Mouse (Mus musculus) heart, embryonic 14.5 days (tissue): ENCODE data around the gene Lrrc15. TPM values are rescaled to one million over a fixed set of nuclear protein-coding genes. Genes with fewer than 3 reads are reported as not detected.

Experiments used
- ATAC-seq: fragments of 200-750 bp; cut with Nextera tagmentation; 2 replicates; pipeline ENCODE4 v1.8.0; 2017; ENCODE audit warnings: low read depth, moderate TSS enrichment; ENCODE audit not compliant: insufficient number of reproducible peaks, insufficient read depth, low FRiP score
- H3K27ac ChIP-seq, 2 experiments: fragments of 200-500 bp in 1 of 2; fragments of 300-500 bp in 1 of 2; sonication (generic) in 1 of 2; replicated peaks in 1 of 2; 2 replicates each; pipeline ENCODE4 v1.5.1; 2012 to 2014; ENCODE audit warnings: low read depth in 2 of 2, low read length in 2 of 2, control low read depth in 1 of 2, mild to moderate bottlenecking in 1 of 2, mixed read lengths in 1 of 2; ENCODE audit not compliant: control insufficient read depth in 1 of 2, insufficient read depth in 1 of 2
- H3K27me3 ChIP-seq: fragments of 300-500 bp; sonication (generic); 2 replicates; pipeline ENCODE4 v1.6.1; 2014; ENCODE audit warnings: mild to moderate bottlenecking, low read length, control low read depth; ENCODE audit not compliant: control insufficient read depth, insufficient read depth
- H3K36me3 ChIP-seq: fragments of 300-500 bp; sonication (generic); 2 replicates; pipeline ENCODE4 v1.6.1; 2014; ENCODE audit warnings: mild to moderate bottlenecking, control low read depth, low read length, mixed read lengths; ENCODE audit not compliant: control insufficient read depth, insufficient read depth
- H3K4me1 ChIP-seq, 2 experiments: fragments of 200-500 bp in 1 of 2; fragments of 300-500 bp in 1 of 2; sonication (generic) in 1 of 2; 2 replicates each; pipeline ENCODE4 v1.6.1; 2012 to 2014; ENCODE audit warnings: low read length in 2 of 2, control low read depth in 1 of 2, mixed read lengths in 1 of 2; ENCODE audit not compliant: control insufficient read depth in 2 of 2, insufficient read depth in 2 of 2
- H3K4me2 ChIP-seq: fragments of 300-500 bp; sonication (generic); 2 replicates; pipeline ENCODE4 v1.6.1; 2014; ENCODE audit warnings: mild to moderate bottlenecking, low read length
- H3K4me3 ChIP-seq, 2 experiments: fragments of 200-500 bp in 1 of 2; fragments of 300-500 bp in 1 of 2; sonication (generic) in 1 of 2; 2 replicates each; pipeline ENCODE4 v1.5.1; 2012 to 2014; ENCODE audit warnings: low read length in 2 of 2, mild to moderate bottlenecking in 2 of 2, control low read depth in 1 of 2, low read depth in 1 of 2, moderate library complexity in 1 of 2; ENCODE audit not compliant: control insufficient read depth in 1 of 2, insufficient read depth in 1 of 2
- H3K9ac ChIP-seq: fragments of 300-500 bp; sonication (generic); 2 replicates; pipeline ENCODE4 v1.6.1; 2014; ENCODE audit warnings: mild to moderate bottlenecking, low read length
- H3K9me3 ChIP-seq: fragments of 300-500 bp; sonication (generic); 2 replicates; pipeline ENCODE4 v1.6.1; 2016; ENCODE audit warnings: low read length, control low read depth; ENCODE audit not compliant: control insufficient read depth
- WGBS: fragments of 180-500 bp; shearing (Covaris S2); extraction: QIAGEN DNeasy Blood & Tissue Kit; methylation state at CpG from one replicate; pipeline ENCODE4 v1.1.7; 2014; 5-methylcytosine and 5-hydroxymethylcytosine counted together
- polyA plus RNA-seq: library from polyadenylated mRNA; unstranded; fragments of >200 nt; fragmentation: Nextera tagmentation; extraction: Ambion mirVana; gene quantifications from 2 replicates; pipeline ENCODE4 v1.2.1, GENCODE M21; 2014

Lrrc15 gene
- polyA plus RNA-seq, 1 experiment from 2014 or later = 0.19 TPM

GRCm38 (mm10) chr16:30307306-30307705 is 24.2 kb upstream of the Lrrc15 start:
- H3K4me2 ChIP-seq = no peak overlapping the region
- ATAC-seq = no peak
- no peaks in the 10 kb centered on the region for H3K36me3 ChIP-seq
- peaks cover 70% of the 10 kb centered on the region for H3K27me3 ChIP-seq
- H3K9me3 ChIP-seq = no peaks in the 10 kb centered on the region
- 47% methylated on average over 12 of the region's 12 CpGs for WGBS
- H3K9ac ChIP-seq = no peak overlapping the region
- no peak overlapping the region for H3K4me3 ChIP-seq
- H3K4me1 ChIP-seq = peaks cover 2 to 18% of the 10 kb centered on the region in 2 experiments; a peak in 3 of 4 replicates
- no peak overlapping the region for H3K27ac ChIP-seq

- H3K4me1 ChIP-seq = peaks cover 2 to 18% of the 10 kb centered on the region in 2 experiments; a peak in 3 of 4 replicates
- H3K27me3 ChIP-seq = peaks cover 63% of the 10 kb centered on the region
- 82% methylated on average over 4 of the region's 4 CpGs for WGBS
- H3K27ac ChIP-seq = no peak overlapping the region
- no peaks in the 10 kb centered on the region for H3K36me3 ChIP-seq
- no peak for ATAC-seq
- no peaks in the 10 kb centered on the region for H3K9me3 ChIP-seq
- no peak overlapping the region for H3K9ac ChIP-seq
- no peak overlapping the region for H3K4me3 ChIP-seq
- H3K4me2 ChIP-seq = no peak overlapping the region
Measured at GRCm38 (mm10) chr16:30306102-30306501, 23.0 kb upstream of the Lrrc15 start.

- no peak for ATAC-seq
- peaks cover 53% of the 10 kb centered on the region for H3K27me3 ChIP-seq
- WGBS = 47% methylated on average over 5 of the region's 5 CpGs
Measured at GRCm38 (mm10) chr16:30304236-30304635, 21.2 kb upstream of the Lrrc15 start.

GRCm38 (mm10) chr16:30303411-30303810 is 20.4 kb upstream of the Lrrc15 start:
- H3K27ac ChIP-seq = no peak overlapping the region
- peaks cover 0 to 4% of the 10 kb centered on the region in 2 experiments; a peak in 2 of 4 replicates for H3K4me1 ChIP-seq
- no peak overlapping the region for H3K9ac ChIP-seq
- H3K36me3 ChIP-seq = no peaks in the 10 kb centered on the region
- no peak for ATAC-seq
- 74% methylated on average over 2 of the region's 2 CpGs for WGBS
- no peaks in the 10 kb centered on the region for H3K9me3 ChIP-seq
- H3K4me2 ChIP-seq = no peak overlapping the region
- H3K4me3 ChIP-seq = no peak overlapping the region
- peaks cover 44% of the 10 kb centered on the region for H3K27me3 ChIP-seq

More at GRCm38 (mm10) chr16:30304236-30304635, 21.2 kb upstream of the Lrrc15 start:
- H3K4me3 ChIP-seq = no peak overlapping the region
- peaks cover 0 to 12% of the 10 kb centered on the region in 2 experiments; a peak in 3 of 4 replicates for H3K4me1 ChIP-seq
- no peak overlapping the region for H3K27ac ChIP-seq
- no peak overlapping the region for H3K4me2 ChIP-seq
- H3K9ac ChIP-seq = no peak overlapping the region
- H3K9me3 ChIP-seq = no peaks in the 10 kb centered on the region
- H3K36me3 ChIP-seq = no peaks in the 10 kb centered on the region

- ATAC-seq = no peak
- peaks cover 37% of the 10 kb centered on the region for H3K27me3 ChIP-seq
- no peaks in the 10 kb centered on the region for H3K36me3 ChIP-seq
- no peak overlapping the region for H3K27ac ChIP-seq
- 82% methylated on average over 6 of the region's 6 CpGs for WGBS
- no peak overlapping the region for H3K4me3 ChIP-seq
- H3K9ac ChIP-seq = no peak overlapping the region
- H3K9me3 ChIP-seq = no peaks in the 10 kb centered on the region
- H3K4me2 ChIP-seq = no peak overlapping the region
- no peaks in the 10 kb centered on the region for H3K4me1 ChIP-seq
Measured at GRCm38 (mm10) chr16:30302686-30303085, 19.6 kb upstream of the Lrrc15 start.

GRCm38 (mm10) chr16:30299711-30300277 is 16.7 kb upstream of the Lrrc15 start:
- Histone ChIP-seq H3K4me3 (no peak overlapping the region), H3K9ac (no peak overlapping the region), H3K27ac (no peak overlapping the region), H3K4me2 (no peak overlapping the region), H3K9me3 (no peaks in the 10 kb centered on the region), H3K36me3 (no peaks in the 10 kb centered on the region), H3K4me1 (no peaks in the 10 kb centered on the region), H3K27me3 (peaks cover 17% of the 10 kb centered on the region; the same call in 1 of the 2 replicates)
- 55% methylated on average over 10 of the region's 10 CpGs for WGBS
- no peak for ATAC-seq

- WGBS = 76% methylated on average over 7 of the region's 7 CpGs
- no peak overlapping the region for H3K4me3 ChIP-seq
Measured at GRCm38 (mm10) chr16:30297450-30297849, 14.4 kb upstream of the Lrrc15 start.

More at GRCm38 (mm10) chr16:30297450-30297849, 14.4 kb upstream of the Lrrc15 start:
- H3K27me3 ChIP-seq = 0 out of 2 replicates have a peak, but pooled peaks cover 15% of the 10 kb centered on the region
- ATAC-seq = no peak
- no peak overlapping the region for H3K4me2 ChIP-seq
- no peaks in the 10 kb centered on the region for H3K4me1 ChIP-seq
- no peaks in the 10 kb centered on the region for H3K36me3 ChIP-seq
- H3K27ac ChIP-seq = no peak overlapping the region
- H3K9me3 ChIP-seq = no peaks in the 10 kb centered on the region
- H3K9ac ChIP-seq = no peak overlapping the region
